Mouse (Mus musculus) heart, postnatal 0 days (tissue): ENCODE results near the gene Lrit3.

Experiments
- CTCF ChIP-seq: IDR thresholded peaks from 2 replicates; pipeline ENCODE4 v1.5.1; 2016; ENCODE audit warnings: antibody characterized with exemption, control low read depth, low read depth
- EP300 ChIP-seq: IDR thresholded peaks from 2 replicates; pipeline ENCODE4 v1.6.1; 2016; ENCODE audit warnings: antibody characterized with exemption, low read depth

DNA sequence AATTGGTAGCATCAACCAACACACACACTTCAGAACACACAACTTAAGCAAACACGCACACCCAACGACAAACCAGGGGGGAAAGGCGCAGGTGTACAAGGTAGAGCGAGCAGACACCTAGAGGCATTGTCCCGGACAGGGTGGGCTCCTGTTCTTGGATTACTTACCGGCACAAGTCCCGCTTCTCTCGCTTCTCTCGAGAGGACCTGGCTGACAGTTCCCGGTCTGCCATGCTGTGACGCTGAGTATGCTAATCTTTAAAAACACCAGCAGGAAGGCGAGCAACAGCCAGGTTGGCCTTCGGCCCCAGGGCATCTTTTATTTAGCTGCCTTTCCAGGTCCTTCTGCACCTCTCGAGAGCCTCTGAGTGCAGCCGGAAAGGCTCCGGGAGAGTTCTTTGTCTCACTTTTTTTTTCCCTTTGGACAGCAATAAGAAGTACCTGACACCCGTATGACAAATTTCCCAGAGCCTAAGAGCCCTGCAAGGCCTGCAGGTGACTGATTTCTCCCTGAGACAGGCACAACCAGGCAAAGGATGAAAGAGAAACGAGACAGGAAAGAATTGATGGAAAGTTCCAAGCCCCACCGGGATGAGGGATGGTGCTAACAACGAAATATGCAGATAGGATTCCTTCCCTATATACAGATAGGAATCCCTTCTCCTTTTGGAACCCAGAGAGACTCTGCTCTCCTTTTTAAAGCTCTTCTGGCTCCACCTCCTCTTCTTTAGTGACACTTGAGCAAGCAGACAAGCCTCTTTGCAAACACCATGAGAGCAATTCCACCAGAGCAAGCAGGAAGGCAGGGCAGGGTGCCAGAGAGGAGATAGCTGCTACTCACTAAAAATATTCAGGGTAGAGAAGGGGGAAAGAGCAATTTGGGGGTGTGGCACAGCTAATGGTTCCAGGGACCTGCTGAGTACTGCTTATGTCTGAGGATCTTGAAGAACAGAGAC lies 48.9 kb downstream of the Lrit3 start, which contains the start of gene Egf:
- TF ChIP-seq CTCF, result no peak
- no peak for TF ChIP-seq EP300
